Mouse (Mus musculus) midbrain, embryonic 16.5 days (tissue): Measurements from ENCODE around the gene Lrrc4b. TPM values are rescaled to one million over a fixed set of nuclear protein-coding genes. Genes with fewer than 3 reads are reported as not detected.

ENCODE experiments used
- ATAC-seq: fragments of 200-750 bp; cut with Nextera tagmentation; 2 replicates; pipeline ENCODE4 v1.8.0; 2017; ENCODE audit warnings: moderate TSS enrichment
- H3K27ac ChIP-seq: fragments of 300-500 bp; sonication (generic); 2 replicates; pipeline ENCODE4 v1.5.1; 2014; ENCODE audit warnings: mild to moderate bottlenecking, low read length, mixed read lengths
- H3K27me3 ChIP-seq: fragments of 300-500 bp; sonication (generic); 2 replicates; pipeline ENCODE4 v1.6.1; 2014; ENCODE audit warnings: low read depth, low read length, mixed read lengths; ENCODE audit not compliant: control insufficient read depth, insufficient read depth
- H3K36me3 ChIP-seq: fragments of 300-500 bp; sonication (generic); 2 replicates; pipeline ENCODE4 v1.6.1; 2014; ENCODE audit warnings: mild to moderate bottlenecking, low read length, moderate library complexity, mixed read lengths; ENCODE audit not compliant: control insufficient read depth, insufficient read depth
- H3K4me1 ChIP-seq: fragments of 300-500 bp; sonication (generic); 2 replicates; pipeline ENCODE4 v1.6.1; 2014; ENCODE audit warnings: mild to moderate bottlenecking, low read length, mixed read lengths; ENCODE audit not compliant: control insufficient read depth, insufficient read depth
- H3K4me2 ChIP-seq: fragments of 300-500 bp; sonication (generic); 2 replicates; pipeline ENCODE4 v1.6.1; 2014; ENCODE audit warnings: mild to moderate bottlenecking, low read length, mixed read lengths
- H3K4me3 ChIP-seq: fragments of 300-500 bp; sonication (generic); 2 replicates; pipeline ENCODE4 v1.5.1; 2014; ENCODE audit warnings: low read depth, mild to moderate bottlenecking, low read length, moderate library complexity, mixed read lengths
- H3K9ac ChIP-seq: fragments of 300-500 bp; sonication (generic); 2 replicates; pipeline ENCODE4 v1.6.1; 2014; ENCODE audit warnings: low read depth, low read length, mixed read lengths
- H3K9me3 ChIP-seq: fragments of 300-500 bp; sonication (generic); replicated peaks from 2 replicates; pipeline ENCODE4 v1.6.1; 2014; ENCODE audit warnings: mild to moderate bottlenecking, low read length, mixed read lengths; ENCODE audit not compliant: control insufficient read depth, poor library complexity, severe bottlenecking
- WGBS: fragments of 180-500 bp; shearing (Covaris S2); extraction: QIAGEN DNeasy Blood & Tissue Kit; methylation state at CpG from one replicate; pipeline ENCODE4 v1.1.7; 2014; 5-methylcytosine and 5-hydroxymethylcytosine counted together
- polyA plus RNA-seq: library from polyadenylated mRNA; unstranded; fragments of >200 nt; fragmentation: Nextera tagmentation; extraction: Ambion mirVana; gene quantifications from 2 replicates; pipeline ENCODE4 v1.2.1, GENCODE M21; 2015

Lrrc4b gene
- polyA plus RNA-seq, 1 experiment from 2014 or later = 15.9 TPM

DNA sequence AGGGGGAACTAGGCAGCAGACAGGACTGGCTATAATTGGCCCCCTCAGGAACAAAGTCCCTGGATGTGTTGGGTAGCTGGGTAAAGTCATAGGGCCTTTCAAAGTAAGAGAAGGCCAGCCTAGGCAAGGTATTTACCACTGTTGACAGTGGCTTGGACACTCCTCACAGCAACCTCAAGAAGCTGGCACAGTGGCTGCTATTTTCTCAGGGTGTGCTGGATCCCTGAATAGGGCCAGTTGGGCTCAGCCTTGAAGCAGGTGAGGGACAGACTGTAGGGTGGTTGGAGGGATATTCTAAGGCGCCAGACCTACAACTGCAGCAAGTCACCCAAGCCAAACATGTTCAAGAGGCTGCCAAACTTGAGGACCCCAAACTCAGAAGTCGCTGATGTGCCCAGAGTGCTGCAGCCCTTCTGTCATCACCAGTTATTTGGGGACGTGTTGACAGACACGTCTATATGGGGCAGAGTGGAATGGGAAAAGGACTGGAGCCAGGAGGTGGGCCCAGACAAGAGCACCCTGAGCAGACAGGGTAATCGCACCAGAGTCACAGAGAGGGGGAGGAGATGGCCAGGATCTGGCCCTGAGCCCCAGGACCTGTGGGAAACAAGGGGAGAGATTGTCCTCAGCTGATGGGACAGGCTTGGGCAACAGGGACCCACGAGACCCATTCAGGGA is 43.2 kb downstream of the Lrrc4b start:
- no peak for ATAC-seq
- H3K27ac ChIP-seq = no peak overlapping the region

DNA sequence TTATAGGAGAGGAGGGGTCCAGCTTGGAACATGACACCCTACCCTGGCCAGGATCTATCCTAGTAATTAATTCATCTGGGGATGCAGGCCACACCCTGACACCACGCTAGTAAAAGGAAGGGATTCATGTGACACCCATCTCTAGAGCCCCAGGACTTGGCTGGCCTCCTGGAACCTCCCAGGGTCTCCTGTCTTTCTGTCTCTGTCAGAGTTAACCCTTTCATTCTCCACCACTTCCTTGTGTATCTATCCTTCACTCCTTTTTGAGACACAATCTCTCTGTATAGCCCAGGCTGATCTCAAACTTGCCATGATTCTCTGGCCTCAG is 43.7 kb downstream of the Lrrc4b start:
- Histone ChIP-seq H3K4me1 (peaks cover 25% of the 10 kb centered on the region), H3K27ac (no peak overlapping the region), H3K36me3 (no peaks in the 10 kb centered on the region), H3K4me3 (no peak overlapping the region), H3K27me3 (no peaks in the 10 kb centered on the region), H3K9ac (no peak overlapping the region), H3K4me2 (no peak overlapping the region), H3K9me3 (no peaks in the 10 kb centered on the region)
- 33% methylated on average over 1 of the region's 1 CpGs for WGBS
- no peak for ATAC-seq

More for the DNA sequence above, 43.2 kb downstream of the Lrrc4b start:
- Histone ChIP-seq H3K9ac (no peak overlapping the region), H3K27me3 (no peaks in the 10 kb centered on the region), H3K4me2 (no peak overlapping the region), H3K4me3 (no peak overlapping the region), H3K36me3 (no peaks in the 10 kb centered on the region), H3K9me3 (no peaks in the 10 kb centered on the region), H3K4me1 (peaks cover 29% of the 10 kb centered on the region)
- WGBS = 44% methylated on average over 6 of the region's 6 CpGs

DNA sequence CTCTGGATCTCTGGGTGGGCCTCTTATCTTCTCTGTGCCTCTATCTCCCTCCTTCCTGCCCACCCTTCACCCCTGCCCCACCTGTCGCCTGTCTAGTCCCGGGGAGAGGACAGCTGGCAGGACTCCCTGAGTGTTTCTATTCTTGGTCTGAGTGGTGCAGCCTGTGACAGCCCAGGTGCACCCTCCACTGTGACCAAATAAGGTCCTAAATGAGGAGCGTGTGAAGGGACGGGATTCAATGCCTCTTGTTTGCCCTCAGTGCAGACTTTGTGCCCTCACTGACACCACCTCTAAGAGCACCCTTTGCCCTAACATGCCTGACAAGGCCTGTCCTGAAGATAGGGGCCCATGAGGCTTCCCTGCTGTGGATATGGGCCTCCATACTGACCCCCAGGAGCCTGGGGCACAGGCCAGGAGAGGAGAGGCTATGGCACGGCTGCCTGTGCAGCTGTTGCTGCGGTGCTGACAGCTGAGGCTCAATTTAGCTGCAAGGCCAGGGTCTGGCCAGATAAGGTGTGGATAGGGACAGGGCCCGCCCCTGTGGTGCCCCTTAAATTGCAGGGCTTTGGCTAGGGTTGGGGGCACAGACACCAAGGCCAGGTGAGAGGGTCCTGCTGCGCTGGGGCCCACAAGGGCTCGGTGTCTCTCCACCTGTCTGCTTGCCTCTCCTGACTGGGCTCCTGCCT is 44.3 kb downstream of the Lrrc4b start:
- Histone ChIP-seq H3K27ac (no peak overlapping the region), H3K36me3 (no peaks in the 10 kb centered on the region), H3K9me3 (no peaks in the 10 kb centered on the region), H3K27me3 (no peaks in the 10 kb centered on the region; the same call in 1 of the 2 replicates), H3K9ac (peak overlapping the region; percentile 30; the same call in 1 of the 2 replicates), H3K4me1 (peaks cover 25% of the 10 kb centered on the region), H3K4me2 (no peak overlapping the region), H3K4me3 (no peak overlapping the region)
- no peak for ATAC-seq
- 63% methylated on average over 9 of the region's 9 CpGs for WGBS

DNA sequence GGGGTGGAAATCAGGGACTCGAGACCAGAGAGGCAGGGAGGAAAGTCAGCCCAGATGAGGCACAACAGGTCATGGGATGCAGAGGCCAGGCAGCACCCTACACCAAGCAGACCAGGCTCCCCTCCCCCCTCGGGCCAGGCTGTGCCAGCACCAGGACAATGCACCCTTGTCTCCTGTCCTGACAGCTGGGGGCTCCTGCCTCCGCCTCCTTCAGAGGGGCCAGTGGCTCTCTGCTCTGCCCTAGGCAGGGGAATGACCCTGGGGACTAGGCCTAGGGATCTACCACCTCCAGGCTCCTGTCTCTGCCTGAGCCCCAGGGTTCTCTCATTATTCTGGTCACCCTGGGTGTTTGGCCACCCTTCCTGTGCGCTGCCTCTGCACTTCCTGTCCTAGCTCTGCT is 45.6 kb downstream of the Lrrc4b start:
- Histone ChIP-seq H3K4me1 (peaks cover 15% of the 10 kb centered on the region), H3K9me3 (no peaks in the 10 kb centered on the region), H3K36me3 (no peaks in the 10 kb centered on the region), H3K27ac (peak overlapping the region; percentile 40), H3K4me3 (no peak overlapping the region), H3K4me2 (no peak overlapping the region), H3K9ac (no peak overlapping the region), H3K27me3 (no peaks in the 10 kb centered on the region; the same call in 1 of the 2 replicates)
- 17% methylated on average over 3 of the region's 4 CpGs for WGBS
- peak; percentile 56; the same call in 1 of the 2 replicates for ATAC-seq

DNA sequence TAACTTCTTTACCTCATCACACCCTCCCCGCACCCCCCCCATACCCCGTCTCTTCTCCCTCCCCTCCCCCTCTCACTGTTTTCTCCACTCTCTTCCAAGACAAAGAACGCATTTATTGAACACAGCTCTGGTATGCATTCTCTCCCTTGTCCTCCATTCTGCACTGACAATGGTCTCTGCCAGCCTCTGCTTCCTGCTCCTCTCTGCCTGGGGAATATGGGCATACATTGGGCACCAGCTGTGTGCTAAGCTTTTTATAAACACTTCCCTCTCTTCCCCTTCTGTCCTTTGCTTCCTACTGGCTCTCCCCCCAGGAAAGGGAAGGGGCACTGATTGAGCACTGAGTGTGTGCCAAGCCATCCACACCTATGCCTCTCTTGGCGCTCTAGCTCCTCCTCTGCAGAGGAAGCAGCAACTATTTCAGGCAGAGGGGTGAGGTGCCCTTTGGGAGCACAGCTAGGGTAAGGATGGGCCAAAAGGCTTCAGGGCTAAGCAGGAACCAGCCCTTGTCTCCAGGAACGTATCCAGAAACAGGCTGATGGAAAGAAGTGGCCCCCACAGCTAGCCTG is 46.3 kb downstream of the Lrrc4b start:
- no peak for ATAC-seq
- H3K4me3 ChIP-seq = no peak overlapping the region
- no peaks in the 10 kb centered on the region for H3K36me3 ChIP-seq
- peaks cover 11% of the 10 kb centered on the region for H3K4me1 ChIP-seq
- WGBS = 27% methylated on average over 5 of the region's 5 CpGs
- peak overlapping the region; percentile 40 for H3K27ac ChIP-seq
- H3K9ac ChIP-seq = peak overlapping the region; percentile 31; the same call in 1 of the 2 replicates
- no peaks in the 10 kb centered on the region for H3K9me3 ChIP-seq
- H3K27me3 ChIP-seq = no peaks in the 10 kb centered on the region; the same call in 1 of the 2 replicates
- no peak overlapping the region for H3K4me2 ChIP-seq

DNA sequence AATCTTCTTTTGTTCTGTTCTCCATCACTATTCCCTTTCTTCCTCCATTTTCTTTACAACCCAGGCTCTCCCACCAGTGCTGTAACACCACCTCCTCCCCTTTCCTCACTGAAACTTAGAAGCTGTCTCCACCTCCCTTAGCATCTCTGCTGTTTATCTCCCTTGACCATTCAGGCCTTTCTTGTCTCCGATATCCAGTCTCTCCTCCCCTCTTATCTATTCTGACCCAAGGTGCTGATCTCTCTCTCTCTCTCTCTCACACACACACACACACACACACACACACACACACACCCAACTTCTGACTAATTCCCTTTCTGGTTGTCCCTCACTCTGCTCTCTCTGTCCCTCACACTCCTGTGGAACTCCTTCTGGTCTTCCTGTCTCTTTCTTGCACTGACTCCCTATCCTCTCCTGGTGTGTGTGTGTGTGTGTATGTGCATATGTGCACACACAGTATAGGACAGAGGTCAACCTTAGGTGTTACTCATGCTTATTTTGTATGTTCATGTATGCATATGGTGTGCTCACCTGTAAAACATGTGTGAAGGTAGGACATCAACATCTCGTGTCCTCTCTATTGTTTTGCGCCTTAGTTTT is 54.1 kb downstream of the Lrrc4b start:
- WGBS = 81% methylated on average over 3 of the region's 3 CpGs
- no peak overlapping the region for H3K4me2 ChIP-seq
- H3K27ac ChIP-seq = no peak overlapping the region
- ATAC-seq = no peak
- H3K4me1 ChIP-seq = no peaks in the 10 kb centered on the region
- H3K27me3 ChIP-seq = peaks cover 3% of the 10 kb centered on the region
- H3K4me3 ChIP-seq = no peak overlapping the region
- 0 out of 2 replicates have a peak overlapping the region, but pooled peaks have one; percentile 38 for H3K9ac ChIP-seq
- no peaks in the 10 kb centered on the region for H3K36me3 ChIP-seq
- no peaks in the 10 kb centered on the region for H3K9me3 ChIP-seq

DNA sequence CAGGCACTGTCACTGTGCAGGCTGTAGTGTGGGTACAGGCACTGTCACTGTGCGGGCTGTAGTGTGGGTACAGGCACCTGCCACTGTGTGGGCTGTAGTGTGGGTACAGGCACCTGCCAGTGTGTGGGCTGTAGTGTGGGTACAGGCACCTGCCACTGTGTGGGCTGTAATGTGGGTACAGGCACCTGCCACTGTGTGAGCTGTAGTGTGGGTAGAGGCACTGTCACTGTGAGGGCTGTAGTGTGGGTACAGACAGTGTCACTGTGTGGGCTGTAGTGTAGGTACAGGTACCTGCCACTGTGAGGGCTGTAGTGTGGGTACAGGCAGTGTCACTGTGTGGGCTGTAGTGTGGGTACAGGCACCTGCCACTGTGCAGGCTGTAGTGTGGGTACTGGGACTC is 55.3 kb downstream of the Lrrc4b start:
- H3K4me1 ChIP-seq = no peaks in the 10 kb centered on the region
- no peak overlapping the region for H3K27ac ChIP-seq
- 100% methylated on average over 1 of the region's 1 CpGs for WGBS
- H3K9me3 ChIP-seq = no peaks in the 10 kb centered on the region
- H3K9ac ChIP-seq = no peak overlapping the region
- no peak overlapping the region for H3K4me2 ChIP-seq
- no peak for ATAC-seq
- peaks cover 8% of the 10 kb centered on the region for H3K36me3 ChIP-seq
- peaks cover 3% of the 10 kb centered on the region for H3K27me3 ChIP-seq
- H3K4me3 ChIP-seq = no peak overlapping the region

DNA sequence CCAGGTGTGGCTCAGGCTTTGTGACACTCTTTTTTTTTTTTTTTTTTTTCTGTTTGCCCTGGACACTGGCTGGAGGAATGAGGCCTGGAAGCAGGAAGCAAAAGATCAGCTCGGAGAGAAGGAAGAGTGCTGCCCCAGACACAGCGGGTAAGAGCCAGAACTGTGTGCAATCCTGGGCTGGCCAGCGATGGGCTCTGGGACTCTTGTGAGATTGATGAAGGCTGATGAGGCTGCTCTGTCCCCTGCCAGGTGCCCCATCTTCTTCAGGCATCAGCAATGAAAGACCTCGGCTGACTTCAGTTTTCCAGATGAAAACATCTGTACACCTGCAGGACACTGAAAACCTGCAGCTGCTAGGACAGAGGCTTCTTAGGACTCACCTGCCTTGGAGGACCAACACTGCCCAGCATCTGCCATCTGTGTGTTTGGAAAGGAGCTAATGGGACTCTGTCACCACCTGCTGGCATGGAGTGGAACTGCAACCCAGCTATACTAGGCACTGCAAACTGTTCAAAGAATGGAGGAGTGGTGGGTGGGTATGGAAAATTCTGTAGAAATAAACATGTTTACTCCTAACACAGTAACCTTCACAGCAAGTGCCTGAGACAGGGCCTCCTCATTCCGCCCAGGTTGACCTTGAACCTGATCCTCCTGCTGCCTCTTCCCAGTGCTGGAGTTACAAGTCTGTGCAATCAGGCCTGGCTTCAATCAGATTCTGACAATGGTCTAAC is 56.2 kb downstream of the Lrrc4b start:
- WGBS = 33% methylated on average over 5 of the region's 5 CpGs
- Histone ChIP-seq H3K4me1 (no peaks in the 10 kb centered on the region), H3K4me2 (no peak overlapping the region), H3K27me3 (peaks cover 3% of the 10 kb centered on the region), H3K27ac (no peak overlapping the region), H3K36me3 (peaks cover 13% of the 10 kb centered on the region), H3K9me3 (no peaks in the 10 kb centered on the region), H3K4me3 (no peak overlapping the region), H3K9ac (no peak overlapping the region)
- ATAC-seq = peak; percentile 84
